Mouse (Mus musculus) midbrain, embryonic 11.5 days (tissue): ENCODE results near the gene Il25. TPM values are rescaled to one million over a fixed set of nuclear protein-coding genes. Genes with fewer than 3 reads are reported as not detected.
A peak's percentile ranks its signal among the peaks of the same experiment; 100 is the strongest.

Source experiments
- ATAC-seq: fragments of 200-750 bp; cut with Nextera tagmentation; 2 replicates; pipeline ENCODE4 v1.8.0; 2017; ENCODE audit warnings: moderate TSS enrichment, moderate library complexity; ENCODE audit not compliant: low FRiP score
- DNase-seq: peaks from one replicate; pipeline ENCODE4 v3.0.0; 2015; ENCODE audit warnings: low spot score; ENCODE audit errors: missing footprints
- H3K27ac ChIP-seq: fragments of 300-500 bp; sonication (generic); 2 replicates; pipeline ENCODE4 v1.5.1; 2014; ENCODE audit warnings: low read depth, low read length
- H3K27me3 ChIP-seq: fragments of 300-500 bp; sonication (generic); 2 replicates; pipeline ENCODE4 v1.6.1; 2014; ENCODE audit warnings: mild to moderate bottlenecking, low read length, moderate library complexity, mixed read lengths; ENCODE audit not compliant: control insufficient read depth, insufficient read depth
- H3K36me3 ChIP-seq: fragments of 300-500 bp; sonication (generic); 2 replicates; pipeline ENCODE4 v1.6.1; 2014; ENCODE audit warnings: mild to moderate bottlenecking, low read length, moderate library complexity, mixed read lengths; ENCODE audit not compliant: control insufficient read depth, insufficient read depth
- H3K4me1 ChIP-seq: fragments of 300-500 bp; sonication (generic); 2 replicates; pipeline ENCODE4 v1.6.1; 2014; ENCODE audit warnings: low read length; ENCODE audit not compliant: control insufficient read depth, insufficient read depth
- H3K4me2 ChIP-seq: fragments of 300-500 bp; sonication (generic); 2 replicates; pipeline ENCODE4 v1.6.1; 2014; ENCODE audit warnings: mild to moderate bottlenecking, moderate library complexity
- H3K4me3 ChIP-seq: fragments of 300-500 bp; sonication (generic); 2 replicates; pipeline ENCODE4 v1.5.1; 2014; ENCODE audit warnings: low read depth, low read length
- H3K9ac ChIP-seq: fragments of 300-500 bp; sonication (generic); 2 replicates; pipeline ENCODE4 v1.6.1; 2014; ENCODE audit warnings: low read length
- H3K9me3 ChIP-seq: fragments of 300-500 bp; sonication (generic); 2 replicates; pipeline ENCODE4 v1.6.1; 2016; ENCODE audit warnings: low read length; ENCODE audit not compliant: control insufficient read depth
- WGBS: fragments of 180-500 bp; shearing (Covaris S2); extraction: QIAGEN DNeasy Blood & Tissue Kit; methylation state at CpG from one replicate; pipeline ENCODE4 v1.1.7; 2014; 5-methylcytosine and 5-hydroxymethylcytosine counted together
- polyA plus RNA-seq: library from polyadenylated mRNA; unstranded; fragments of >200 nt; fragmentation: Nextera tagmentation; extraction: Ambion mirVana; gene quantifications from 2 replicates; pipeline ENCODE4 v1.2.1, GENCODE M21; 2014

Il25 gene
- polyA plus RNA-seq, 1 experiment from 2014 or later: not detected

DNA sequence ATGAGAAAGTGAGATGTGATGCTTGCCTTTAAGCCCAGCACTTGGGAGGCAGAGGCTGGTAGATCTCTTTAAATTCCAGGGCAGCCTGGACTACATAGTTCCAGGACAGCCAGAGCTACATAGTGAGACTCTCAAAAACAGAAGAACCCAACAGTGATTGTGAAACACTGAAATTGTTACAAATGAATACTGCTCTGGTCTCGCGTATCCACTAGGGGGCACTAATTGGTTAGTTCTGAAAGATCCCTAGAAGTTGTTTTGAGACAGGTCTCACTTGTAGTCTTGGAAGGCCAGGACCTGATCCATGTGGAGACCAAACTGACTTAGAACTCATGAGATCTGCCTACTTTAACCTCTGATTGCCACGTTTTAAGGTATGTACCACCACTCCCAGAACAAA lies 32.1 kb upstream of the Il25 start:
- H3K27me3 ChIP-seq: no peaks in the 10 kb centered on the region
- peak; percentile 96 for DNase-seq
- no peak overlapping the region for H3K4me3 ChIP-seq
- H3K4me2 ChIP-seq: no peak overlapping the region
- H3K4me1 ChIP-seq: peaks cover 6% of the 10 kb centered on the region; the same call in 1 of the 2 replicates
- no peak overlapping the region for H3K27ac ChIP-seq
- WGBS: 1% methylated on average over 3 of the region's 3 CpGs
- peaks cover 20% of the 10 kb centered on the region for H3K36me3 ChIP-seq
- H3K9me3 ChIP-seq: no peaks in the 10 kb centered on the region
- peak; percentile 67 for ATAC-seq
- no peak overlapping the region for H3K9ac ChIP-seq

DNA sequence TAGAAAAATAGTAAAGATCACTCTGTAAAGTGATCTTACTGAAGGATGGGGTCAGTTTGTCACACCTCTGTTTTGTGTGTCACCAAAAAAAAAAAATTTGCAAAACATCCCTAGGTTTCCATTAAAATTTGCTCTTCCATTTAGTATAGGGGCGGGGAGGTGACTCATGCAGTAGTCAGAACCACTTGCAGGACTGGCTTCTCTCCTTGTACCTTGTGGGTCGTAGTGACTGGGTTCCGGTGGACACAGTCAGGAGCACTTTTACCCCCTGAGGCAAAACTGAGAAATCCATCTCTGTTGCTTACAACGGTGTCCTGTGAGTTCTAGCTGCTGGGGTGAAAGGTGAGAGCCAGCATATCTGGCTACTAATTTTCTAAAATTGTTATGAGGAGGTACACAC lies 28.9 kb upstream of the Il25 start:
- Histone ChIP-seq H3K4me1 (no peaks in the 10 kb centered on the region), H3K27me3 (no peaks in the 10 kb centered on the region), H3K9me3 (no peaks in the 10 kb centered on the region), H3K36me3 (peaks cover 4% of the 10 kb centered on the region), H3K27ac (no peak overlapping the region), H3K4me2 (no peak overlapping the region), H3K9ac (no peak overlapping the region), H3K4me3 (no peak overlapping the region)
- DNase-seq: no peak
- 88% methylated on average over 4 of the region's 4 CpGs for WGBS
- no peak for ATAC-seq

DNA sequence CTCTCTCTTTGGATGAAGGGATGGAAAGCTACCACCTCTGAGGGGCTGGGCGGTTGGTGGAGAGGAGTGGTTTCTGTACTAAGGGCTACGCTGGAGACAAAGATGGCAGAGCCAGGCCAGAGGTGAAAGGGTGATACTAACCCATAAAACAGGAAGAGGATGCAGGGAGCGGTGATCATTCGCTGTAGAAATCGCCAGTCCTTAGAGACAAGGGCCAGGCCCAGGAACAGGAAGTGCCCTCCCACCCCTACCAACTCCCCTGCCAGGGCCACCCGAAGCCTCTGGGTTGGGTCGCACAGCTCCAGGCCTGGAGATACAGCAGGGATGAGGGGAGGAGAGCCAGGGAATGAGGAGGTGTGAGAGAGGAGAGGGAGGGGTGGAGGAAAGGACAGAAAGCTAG lies 23.8 kb upstream of the Il25 start:
- H3K4me1 ChIP-seq: peaks cover 13% of the 10 kb centered on the region
- no peak overlapping the region for H3K4me2 ChIP-seq
- peaks cover 13% of the 10 kb centered on the region for H3K36me3 ChIP-seq
- no peak for ATAC-seq
- H3K9ac ChIP-seq: no peak overlapping the region
- H3K4me3 ChIP-seq: no peak overlapping the region
- no peak for DNase-seq
- H3K27ac ChIP-seq: no peak overlapping the region
- WGBS: 91% methylated on average over 7 of the region's 7 CpGs
- H3K27me3 ChIP-seq: no peaks in the 10 kb centered on the region
- H3K9me3 ChIP-seq: no peaks in the 10 kb centered on the region

DNA sequence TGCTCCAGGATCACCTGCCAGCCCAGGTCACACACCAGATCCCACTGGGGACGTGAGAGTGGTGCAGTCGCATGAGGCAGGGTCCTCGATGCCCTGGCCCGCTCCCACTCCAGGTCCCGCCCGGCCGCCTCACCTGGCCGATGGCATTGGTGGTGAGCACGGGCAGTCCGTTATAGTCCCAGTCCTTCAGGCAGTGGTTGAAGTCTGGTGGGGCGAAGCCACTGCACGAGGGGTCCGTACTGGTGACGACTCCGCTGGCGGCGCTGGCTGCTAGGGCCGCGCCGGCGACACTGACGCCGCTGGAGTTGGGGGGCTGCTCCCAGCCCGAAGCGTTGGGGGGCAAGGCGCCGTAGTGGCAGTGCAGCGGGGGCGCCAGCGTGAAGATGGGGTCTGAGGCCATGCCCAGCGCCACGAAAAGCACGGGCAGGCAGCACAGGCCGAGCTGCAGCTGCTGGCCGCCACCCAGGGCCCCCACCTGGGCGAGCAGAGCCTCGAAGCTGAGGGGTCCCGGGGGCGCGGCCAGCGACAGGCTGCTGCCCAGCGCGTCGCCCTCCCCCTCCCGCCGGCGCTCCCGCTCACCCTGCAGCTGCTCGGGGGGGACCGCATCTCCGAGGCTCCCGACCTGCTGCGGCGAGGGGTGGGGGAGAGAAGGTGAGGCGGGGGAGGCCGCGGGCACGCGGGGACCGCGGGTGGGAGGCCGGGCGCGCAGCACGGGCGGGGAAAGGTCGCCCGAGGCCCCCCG lies 20.2 kb upstream of the Il25 start:
- Histone ChIP-seq H3K4me1 (peaks cover 14% of the 10 kb centered on the region), H3K27me3 (no peaks in the 10 kb centered on the region), H3K27ac (peak overlapping the region; percentile 61), H3K4me2 (peak overlapping the region; percentile 100), H3K9me3 (no peaks in the 10 kb centered on the region), H3K36me3 (peaks cover 12% of the 10 kb centered on the region), H3K9ac (peak overlapping the region; percentile 95), H3K4me3 (peak overlapping the region; percentile 93)
- peak; percentile 90 for DNase-seq
- 2% methylated on average over 68 of the region's 69 CpGs for WGBS
- peak; percentile 62 for ATAC-seq

DNA sequence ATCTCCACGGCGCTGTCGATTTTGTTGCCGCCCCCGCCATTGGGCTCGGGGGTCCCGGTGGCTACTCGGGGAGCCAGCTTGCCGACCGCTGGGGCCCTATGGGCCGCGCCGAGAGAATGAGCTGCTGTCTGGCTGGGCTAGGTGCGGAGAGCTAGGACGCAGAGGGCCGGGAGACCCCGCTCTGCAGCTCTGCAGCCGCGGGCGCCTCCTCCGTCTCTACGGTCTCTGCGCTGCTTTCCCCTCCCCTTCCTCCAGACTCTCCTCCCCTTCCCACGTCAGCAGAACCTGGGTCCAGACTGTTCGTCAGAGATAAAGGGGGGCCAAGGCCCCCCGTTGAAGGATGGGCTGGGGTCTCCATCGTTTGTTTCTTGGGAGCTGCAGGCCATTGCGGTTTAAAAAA lies 19.6 kb upstream of the Il25 start, which contains the start of gene Slc22a17:
Slc22a17 (minus strand) TSS at position 247 of the 400 bp plus-strand sequence.
- peak within 1 kb of the TSS; percentile 61 for H3K27ac ChIP-seq
- under 1% methylated on average over 28 of the region's 28 CpGs for WGBS
- peaks cover 14% of the 10 kb centered on the region for H3K4me1 ChIP-seq
- peak; percentile 98 for DNase-seq
- H3K9ac ChIP-seq: peak within 1 kb of the TSS; percentile 95
- peaks cover 12% of the 10 kb centered on the region for H3K36me3 ChIP-seq
- peak within 1 kb of the TSS; percentile 93 for H3K4me3 ChIP-seq
- peak within 1 kb of the TSS; percentile 100 for H3K4me2 ChIP-seq
- ATAC-seq: peak; percentile 95
- H3K27me3 ChIP-seq: no peaks in the 10 kb centered on the region
- no peaks in the 10 kb centered on the region for H3K9me3 ChIP-seq

DNA sequence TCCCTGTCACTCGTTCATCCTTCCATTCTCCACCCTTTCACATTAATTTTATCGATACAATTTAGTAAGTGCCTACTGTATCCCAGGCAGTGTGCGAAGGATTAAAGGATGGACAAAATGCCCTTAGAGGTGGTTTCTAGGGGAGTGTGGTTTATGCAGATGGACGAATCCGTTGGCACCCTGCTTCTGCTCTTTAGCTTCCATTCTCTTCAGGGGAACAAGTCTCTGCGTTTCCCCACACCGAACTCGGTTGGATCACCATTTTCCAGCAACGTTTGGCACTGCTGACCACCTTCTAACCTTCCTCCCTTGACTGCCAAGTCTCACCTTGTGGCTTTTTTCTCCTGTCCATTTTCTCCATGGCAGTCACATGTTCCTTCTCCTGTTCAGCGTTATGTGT lies 19.2 kb upstream of the Il25 start:
- Histone ChIP-seq H3K4me2 (peak overlapping the region; percentile 100), H3K36me3 (peaks cover 15% of the 10 kb centered on the region), H3K4me3 (peak overlapping the region; percentile 93), H3K9ac (peak overlapping the region; percentile 95), H3K9me3 (no peaks in the 10 kb centered on the region), H3K4me1 (peaks cover 14% of the 10 kb centered on the region), H3K27me3 (no peaks in the 10 kb centered on the region), H3K27ac (peak overlapping the region; percentile 20; the same call in 1 of the 2 replicates)
- ATAC-seq (0 out of 2 replicates have a peak, but pooled peaks have one; percentile 11), DNase-seq (peak; percentile 91)
- WGBS: 16% methylated on average over 10 of the region's 10 CpGs

DNA sequence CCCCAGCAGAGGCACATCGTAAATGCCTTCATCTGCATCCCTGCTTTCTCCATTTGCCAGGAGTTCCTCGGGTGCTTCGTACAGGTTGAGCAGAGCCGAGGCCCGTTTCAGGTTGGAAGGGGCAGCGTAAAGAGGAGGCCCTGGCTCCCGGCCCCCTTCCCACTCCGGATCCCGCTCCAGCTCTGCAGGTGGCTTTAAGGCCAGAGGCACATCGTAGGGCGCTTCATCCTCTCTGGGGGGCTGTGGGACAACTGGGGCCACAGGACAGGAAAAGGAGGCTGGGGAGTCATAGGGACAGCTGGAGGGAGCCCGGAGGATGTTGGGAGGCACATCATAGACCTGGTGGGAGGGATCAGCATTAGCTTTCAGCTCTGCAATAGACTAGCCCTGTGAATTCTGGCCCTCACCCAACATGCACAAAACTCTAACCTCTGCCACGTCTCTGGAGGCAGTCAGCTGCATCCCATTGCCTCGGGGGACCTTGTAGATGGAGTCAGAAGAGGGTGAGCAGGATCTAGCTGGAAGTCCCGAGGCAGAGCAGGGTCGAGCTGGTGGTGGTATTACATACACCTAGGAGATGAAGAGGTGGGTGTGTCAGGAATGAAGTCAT lies 12.3 kb upstream of the Il25 start:
- no peak for DNase-seq
- 96% methylated on average over 16 of the region's 16 CpGs for WGBS

DNA sequence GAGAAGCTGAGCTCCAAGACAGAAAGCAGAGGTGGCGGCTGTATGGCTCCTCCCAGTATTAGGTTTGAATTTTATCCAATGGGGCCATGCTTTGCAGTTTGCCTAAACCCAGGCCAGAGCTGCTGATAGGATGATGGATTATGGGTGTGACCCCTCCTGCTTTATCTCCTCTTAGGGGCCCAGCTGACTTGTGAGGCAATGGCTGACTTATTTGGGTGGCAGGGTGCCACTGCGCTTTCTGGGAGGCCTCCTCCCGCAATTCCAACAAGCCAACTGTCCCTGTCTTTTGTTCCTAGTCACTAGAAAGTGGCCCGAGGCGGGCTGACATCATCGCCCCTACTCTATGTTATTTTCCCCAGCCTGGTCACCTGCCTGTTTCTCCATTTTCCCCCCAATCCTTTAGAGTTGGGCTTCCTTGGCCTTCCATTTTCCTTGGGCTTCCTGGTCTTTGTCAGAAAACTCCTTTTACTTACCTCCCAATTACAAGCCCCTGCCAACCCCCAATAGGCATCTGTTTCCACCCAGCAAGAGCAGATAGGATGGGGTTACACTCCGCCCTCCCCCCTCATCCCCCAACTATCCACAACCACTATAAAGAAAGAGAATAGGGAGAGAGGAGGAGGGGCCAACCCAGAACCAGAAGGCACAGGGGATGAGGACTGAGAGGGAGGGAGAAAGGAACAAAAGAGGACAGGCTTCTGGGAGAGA lies 7.7 kb upstream of the Il25 start:
- H3K9ac ChIP-seq: peak overlapping the region; percentile 97
- peak overlapping the region; percentile 52 for H3K4me3 ChIP-seq
- H3K27ac ChIP-seq: peak overlapping the region; percentile 98
- peak overlapping the region; percentile 95 for H3K4me2 ChIP-seq
- ATAC-seq (peak; percentile 64), DNase-seq (peak; percentile 96)
- H3K4me1 ChIP-seq: peaks cover 34% of the 10 kb centered on the region
- WGBS: 7% methylated on average over 7 of the region's 7 CpGs
- peaks cover 11% of the 10 kb centered on the region for H3K9me3 ChIP-seq
- H3K36me3 ChIP-seq: peaks cover 12% of the 10 kb centered on the region
- H3K27me3 ChIP-seq: no peaks in the 10 kb centered on the region

More for the DNA sequence above, 12.3 kb upstream of the Il25 start:
- Histone ChIP-seq H3K4me1 (peaks cover 16% of the 10 kb centered on the region), H3K27ac (no peak overlapping the region), H3K9ac (no peak overlapping the region), H3K4me3 (no peak overlapping the region), H3K27me3 (no peaks in the 10 kb centered on the region), H3K9me3 (peaks cover 11% of the 10 kb centered on the region), H3K36me3 (peaks cover 24% of the 10 kb centered on the region), H3K4me2 (no peak overlapping the region)
- ATAC-seq: no peak
